Mouse (Mus musculus) hindbrain, embryonic 10.5 days (tissue): ENCODE results near the gene Mrpl33. TPM values are rescaled to one million over a fixed set of nuclear protein-coding genes. Genes with fewer than 3 reads are reported as not detected.

Experiments used
- DNase-seq: peaks from one replicate; pipeline ENCODE4 v3.0.0-alpha.2; 2017; ENCODE audit warnings: low spot score
- H3K27ac ChIP-seq: fragments of 300-500 bp; sonication (generic); 2 replicates; pipeline ENCODE4 v1.5.1; 2016; ENCODE audit warnings: mild to moderate bottlenecking, moderate library complexity
- H3K27me3 ChIP-seq: fragments of 300-500 bp; sonication (generic); 2 replicates; pipeline ENCODE4 v1.6.1; 2016; ENCODE audit warnings: mild to moderate bottlenecking; ENCODE audit not compliant: poor library complexity, insufficient read depth, severe bottlenecking
- H3K36me3 ChIP-seq: fragments of 300-500 bp; sonication (generic); 2 replicates; pipeline ENCODE4 v1.6.1; 2016; ENCODE audit warnings: mild to moderate bottlenecking, moderate library complexity
- H3K4me1 ChIP-seq: fragments of 300-500 bp; sonication (generic); replicated peaks from 2 replicates; pipeline ENCODE4 v1.6.1; 2016; ENCODE audit warnings: mild to moderate bottlenecking
- H3K4me3 ChIP-seq: fragments of 300-500 bp; sonication (generic); 2 replicates; pipeline ENCODE4 v1.5.1; 2016; ENCODE audit warnings: mild to moderate bottlenecking, moderate library complexity
- H3K9me3 ChIP-seq: fragments of 300-500 bp; sonication (generic); 2 replicates; pipeline ENCODE4 v1.6.1; 2016; ENCODE audit warnings: mild to moderate bottlenecking, moderate library complexity
- WGBS: fragments of 180-500 bp; shearing (Covaris S2); methylation state at CpG from one replicate; pipeline ENCODE4 v1.1.7; 2016; 5-methylcytosine and 5-hydroxymethylcytosine counted together
- polyA plus RNA-seq: library from polyadenylated mRNA; unstranded; fragments of >200 nt; fragmentation: Nextera tagmentation; extraction: Ambion mirVana; gene quantifications from 2 replicates; pipeline ENCODE4 v1.2.1, GENCODE M21; 2016

The Mrpl33 gene
- polyA plus RNA-seq, 1 experiment from 2014 or later = 240 TPM

DNA sequence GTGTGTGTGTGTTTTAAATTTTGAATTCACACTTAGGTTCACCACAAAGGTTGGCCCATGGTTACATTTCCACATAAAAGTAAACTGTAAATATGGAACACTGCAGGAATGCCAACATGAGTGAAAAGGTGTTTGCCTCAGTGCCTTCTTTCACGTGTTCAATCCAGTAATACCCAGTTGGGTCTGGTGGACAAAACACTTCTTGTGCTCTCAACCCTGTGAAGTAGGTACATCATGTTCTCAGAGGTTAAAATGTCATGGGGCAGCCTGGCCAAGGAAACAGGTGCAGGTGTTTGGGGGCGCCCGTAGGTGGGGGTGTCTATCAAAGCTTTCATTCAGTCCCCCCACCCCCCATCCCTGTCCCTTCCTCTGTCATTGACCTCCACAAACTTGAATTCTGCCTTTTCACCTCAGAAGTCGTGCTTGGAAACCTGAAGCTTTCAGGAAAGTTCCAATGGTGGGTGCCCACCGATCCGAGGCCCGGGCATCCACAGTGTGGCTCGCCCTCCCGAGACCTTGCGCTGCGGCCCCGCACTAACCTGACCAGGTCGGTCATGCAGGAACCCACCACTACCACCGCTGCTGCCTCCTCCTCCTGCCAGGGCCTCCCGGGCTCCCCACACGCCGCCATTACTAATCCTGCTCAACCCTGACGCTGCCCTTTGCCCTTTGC lies 100.4 kb downstream of the Mrpl33 start, which contains the start of gene Rbks:
Gene Rbks, minus strand, starts transcription at position 657 of the 673 bp plus-strand sequence.
- Histone ChIP-seq H3K4me1 (peaks cover 8% of the 10 kb centered on the region), H3K9me3 (no peaks in the 10 kb centered on the region), H3K27me3 (no peaks in the 10 kb centered on the region), H3K36me3 (no peaks in the 10 kb centered on the region), H3K27ac (peak within 1 kb of the TSS; percentile 94), H3K4me3 (peak within 1 kb of the TSS; percentile 82)
- 9% methylated on average over 18 of the region's 18 CpGs for WGBS
- DNase-seq = no peak

DNA sequence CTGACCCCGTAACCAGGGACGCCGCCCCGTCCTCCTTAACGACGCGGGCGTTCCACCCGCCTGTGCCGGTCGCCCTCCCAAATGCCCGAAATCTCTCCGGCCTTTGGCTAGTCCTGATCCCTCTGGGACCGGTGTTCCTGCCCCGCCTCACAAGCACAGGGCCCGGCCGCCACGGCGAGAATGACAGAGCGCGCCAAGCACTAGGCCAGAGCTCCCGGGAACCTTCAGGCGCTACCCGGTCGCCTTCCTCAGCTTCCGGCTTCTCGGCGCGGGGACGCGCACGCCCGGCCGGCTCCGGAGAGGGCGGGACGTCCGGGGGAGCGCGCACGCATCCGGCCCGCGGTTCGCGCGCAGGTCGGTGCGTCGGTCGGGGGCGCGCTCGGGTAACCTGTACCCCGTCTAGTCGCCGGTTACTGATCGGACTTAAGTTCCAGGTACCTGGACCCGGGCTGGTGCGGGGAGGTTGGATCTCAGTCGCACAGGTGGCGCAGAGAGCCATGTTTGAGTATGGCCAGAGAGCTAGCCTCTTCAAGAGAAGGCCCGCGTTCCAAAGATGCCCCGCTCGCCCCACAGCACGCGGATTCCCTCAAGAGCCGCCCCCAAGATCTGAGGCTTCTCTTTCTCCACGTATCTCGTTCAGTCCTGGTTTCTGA lies 101.0 kb downstream of the Mrpl33 start, which contains the start of gene Babam2:
Gene Babam2, plus strand, starts transcription at position 41 of the 653 bp plus-strand sequence.
- WGBS = under 1% methylated on average over 71 of the region's 71 CpGs
- H3K27me3 ChIP-seq = no peaks in the 10 kb centered on the region
- H3K4me1 ChIP-seq = peaks cover 8% of the 10 kb centered on the region
- H3K36me3 ChIP-seq = 0 out of 2 replicates have a peak, but pooled peaks cover 3% of the 10 kb centered on the region
- DNase-seq = peak; percentile 93
- H3K4me3 ChIP-seq = peak within 1 kb of the TSS; percentile 82
- no peaks in the 10 kb centered on the region for H3K9me3 ChIP-seq
- H3K27ac ChIP-seq = peak within 1 kb of the TSS; percentile 94

DNA sequence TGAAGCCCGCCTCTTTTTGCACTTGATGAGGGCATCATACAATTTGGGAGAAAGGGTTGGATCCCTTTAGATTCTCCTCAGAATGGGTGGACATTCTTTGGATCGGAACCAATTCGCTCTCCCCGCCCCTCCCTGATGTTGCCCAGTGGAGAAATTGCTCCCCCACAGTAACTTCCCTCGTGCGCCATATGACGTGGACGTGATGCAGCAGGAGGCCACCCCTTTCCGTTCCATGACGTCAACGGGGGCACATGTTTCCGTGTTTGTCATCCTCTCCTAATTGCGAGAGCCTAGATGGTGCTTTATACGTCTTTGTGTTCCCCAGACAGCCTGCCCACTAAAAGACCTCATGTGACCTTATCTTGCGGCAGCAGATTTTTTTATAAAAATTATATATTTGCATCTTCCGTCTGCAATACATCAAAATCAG lies 101.6 kb downstream of the Mrpl33 start:
- WGBS = 7% methylated on average over 16 of the region's 16 CpGs
- Histone ChIP-seq H3K9me3 (no peaks in the 10 kb centered on the region), H3K4me3 (peak overlapping the region; percentile 82), H3K36me3 (0 out of 2 replicates have a peak, but pooled peaks cover 5% of the 10 kb centered on the region), H3K4me1 (peaks cover 8% of the 10 kb centered on the region), H3K27ac (peak overlapping the region; percentile 94), H3K27me3 (no peaks in the 10 kb centered on the region)
- peak; percentile 73 for DNase-seq

DNA sequence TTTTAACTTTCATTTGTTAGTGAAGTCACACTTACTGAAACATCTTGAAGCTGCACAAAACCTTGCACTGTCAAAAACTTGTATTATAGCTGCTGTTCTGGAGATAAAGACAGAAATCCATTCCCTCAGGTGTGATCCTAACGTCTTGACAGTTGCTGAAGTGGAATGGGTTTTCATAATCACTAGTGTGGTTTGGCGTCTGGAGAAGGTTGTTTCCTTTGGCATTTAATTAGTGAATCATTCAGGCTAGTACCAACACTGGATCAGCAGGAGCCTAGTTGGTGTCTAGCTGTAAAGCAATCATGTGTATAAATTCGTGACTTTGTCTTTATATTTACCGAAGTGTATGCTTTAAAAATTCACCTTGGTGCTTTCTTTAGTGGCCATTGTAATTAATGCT lies 102.2 kb downstream of the Mrpl33 start:
- DNase-seq = no peak
- Histone ChIP-seq H3K36me3 (0 out of 2 replicates have a peak, but pooled peaks cover 10% of the 10 kb centered on the region), H3K9me3 (no peaks in the 10 kb centered on the region), H3K4me1 (peaks cover 8% of the 10 kb centered on the region), H3K27ac (no peak overlapping the region), H3K4me3 (no peak overlapping the region), H3K27me3 (no peaks in the 10 kb centered on the region)
- WGBS = 68% methylated on average over 4 of the region's 4 CpGs

DNA sequence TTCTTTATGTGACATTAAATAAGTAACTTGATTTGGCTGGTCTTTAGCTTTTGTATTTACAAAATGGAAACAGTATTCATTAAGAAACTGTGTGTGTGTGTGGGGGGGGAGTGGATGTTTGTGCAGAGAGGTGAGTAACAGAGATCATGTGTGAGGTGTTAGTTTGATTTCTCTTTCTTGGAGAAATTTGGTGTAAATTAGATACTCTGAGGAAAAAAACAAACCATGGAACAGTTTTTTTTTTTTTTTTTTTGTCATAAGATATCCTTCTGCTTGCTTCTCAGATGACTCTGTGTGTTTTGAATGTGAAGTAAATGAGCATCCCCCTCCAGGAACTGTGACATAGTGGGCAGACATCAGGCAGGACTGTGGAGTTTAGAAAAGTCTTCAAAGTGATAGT lies 102.7 kb downstream of the Mrpl33 start:
- Histone ChIP-seq H3K27ac (no peak overlapping the region), H3K9me3 (no peaks in the 10 kb centered on the region), H3K36me3 (0 out of 2 replicates have a peak, but pooled peaks cover 12% of the 10 kb centered on the region), H3K4me1 (peaks cover 8% of the 10 kb centered on the region), H3K27me3 (no peaks in the 10 kb centered on the region), H3K4me3 (no peak overlapping the region)
- DNase-seq = no peak

DNA sequence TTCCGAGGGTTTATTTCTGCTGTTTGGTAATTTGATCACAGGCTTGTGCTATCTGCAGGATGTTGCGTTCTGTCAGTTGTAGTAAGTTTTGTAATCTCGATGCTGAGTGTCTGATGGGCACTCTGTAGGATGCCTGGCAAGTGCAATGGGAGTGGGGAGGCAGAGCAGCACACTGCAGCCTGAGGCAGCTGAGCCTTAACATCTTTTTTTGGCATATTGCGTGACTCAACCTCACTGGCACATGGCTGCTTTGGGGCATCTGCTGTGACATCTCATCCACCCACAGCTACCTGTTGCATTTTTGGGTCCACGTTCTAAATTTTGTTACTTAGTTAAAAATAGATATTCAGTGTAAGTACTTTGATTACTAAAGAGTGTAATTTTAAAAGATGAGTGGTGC lies 108.2 kb downstream of the Mrpl33 start:
- H3K4me1 ChIP-seq = no peaks in the 10 kb centered on the region
- WGBS = 91% methylated on average over 5 of the region's 5 CpGs

DNA sequence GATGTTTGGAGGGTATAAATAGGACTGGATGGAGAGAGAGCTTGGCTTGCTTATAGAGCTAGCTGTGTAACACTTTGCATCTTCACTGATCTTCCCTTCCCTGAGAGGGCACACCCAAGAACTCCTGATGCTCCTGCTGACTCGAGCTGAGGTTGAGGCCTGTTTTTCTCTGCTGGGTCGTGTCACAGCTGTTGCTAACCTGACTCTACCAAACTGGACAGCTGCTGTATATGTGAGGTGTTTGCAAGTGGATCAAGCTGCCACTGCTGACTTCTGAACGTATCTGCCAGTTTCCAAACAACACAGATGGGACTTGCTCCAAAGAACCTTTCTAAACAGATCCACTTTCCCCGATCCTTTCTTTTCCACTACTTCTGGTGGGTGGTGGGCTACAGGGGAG lies 110.1 kb downstream of the Mrpl33 start:
- H3K27ac ChIP-seq = no peak overlapping the region
- WGBS = 85% methylated on average over 4 of the region's 4 CpGs
- DNase-seq = no peak

More for the DNA sequence above, 108.2 kb downstream of the Mrpl33 start:
- Histone ChIP-seq H3K9me3 (no peaks in the 10 kb centered on the region), H3K27me3 (no peaks in the 10 kb centered on the region), H3K36me3 (0 out of 2 replicates have a peak, but pooled peaks cover 21% of the 10 kb centered on the region), H3K27ac (no peak overlapping the region), H3K4me3 (no peak overlapping the region)
- no peak for DNase-seq

DNA sequence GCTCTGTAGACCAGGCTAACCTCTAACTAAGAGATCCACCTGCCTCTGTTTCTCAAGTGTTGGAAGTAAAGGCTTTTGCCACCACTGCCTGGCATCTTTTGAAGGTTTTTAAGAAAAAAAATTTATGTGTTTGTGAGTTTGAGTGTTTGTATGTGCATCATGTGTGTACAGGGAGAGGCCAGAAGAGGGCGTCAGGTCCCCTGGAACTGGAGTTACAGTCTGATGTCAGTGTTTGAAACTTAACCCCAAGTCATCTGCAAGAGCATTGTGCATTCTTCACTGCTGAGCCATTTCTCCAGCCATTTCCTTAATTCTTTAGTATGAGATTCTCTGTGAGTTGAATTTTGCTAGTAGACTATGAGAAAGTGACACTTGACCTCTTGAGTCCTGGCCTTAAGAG lies 112.7 kb downstream of the Mrpl33 start:
- Histone ChIP-seq H3K9me3 (no peaks in the 10 kb centered on the region), H3K4me1 (no peaks in the 10 kb centered on the region), H3K27me3 (no peaks in the 10 kb centered on the region), H3K27ac (no peak overlapping the region), H3K4me3 (no peak overlapping the region), H3K36me3 (0 out of 2 replicates have a peak, but pooled peaks cover 10% of the 10 kb centered on the region)
- WGBS = 64% methylated on average over 1 of the region's 1 CpGs
- no peak for DNase-seq

More for the DNA sequence above, 110.1 kb downstream of the Mrpl33 start:
- Histone ChIP-seq H3K4me1 (no peaks in the 10 kb centered on the region), H3K27me3 (no peaks in the 10 kb centered on the region), H3K4me3 (no peak overlapping the region), H3K9me3 (no peaks in the 10 kb centered on the region), H3K36me3 (0 out of 2 replicates have a peak, but pooled peaks cover 21% of the 10 kb centered on the region)

DNA sequence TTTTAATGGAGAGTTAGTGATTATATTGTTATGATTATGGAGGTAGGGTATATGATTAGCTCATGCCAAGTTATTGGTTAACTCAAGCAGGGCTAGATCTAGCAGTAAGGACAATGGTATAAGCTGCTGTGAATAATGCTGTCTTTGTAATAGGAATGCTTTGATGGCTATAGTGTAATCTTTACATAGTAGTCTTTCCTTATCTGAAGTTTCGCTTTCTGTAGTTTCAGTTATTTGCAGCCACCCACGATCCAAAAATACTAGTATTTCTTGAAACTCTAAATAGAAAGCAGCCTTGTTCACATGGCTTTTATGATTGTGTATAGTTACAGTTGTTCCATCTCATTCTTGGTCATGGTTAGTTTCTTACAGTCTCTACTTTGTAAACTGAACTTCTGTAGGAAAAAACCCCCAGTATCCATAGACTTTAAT lies 116.6 kb downstream of the Mrpl33 start:
- H3K27ac ChIP-seq = no peak overlapping the region
- DNase-seq = no peak
- H3K36me3 ChIP-seq = 0 out of 2 replicates have a peak, but pooled peaks cover 6% of the 10 kb centered on the region
- H3K4me3 ChIP-seq = no peak overlapping the region
- H3K4me1 ChIP-seq = peaks cover 5% of the 10 kb centered on the region; the same call in 1 of the 2 replicates
- WGBS = 86% methylated on average over 2 of the region's 2 CpGs
- no peaks in the 10 kb centered on the region for H3K27me3 ChIP-seq
- no peaks in the 10 kb centered on the region for H3K9me3 ChIP-seq

DNA sequence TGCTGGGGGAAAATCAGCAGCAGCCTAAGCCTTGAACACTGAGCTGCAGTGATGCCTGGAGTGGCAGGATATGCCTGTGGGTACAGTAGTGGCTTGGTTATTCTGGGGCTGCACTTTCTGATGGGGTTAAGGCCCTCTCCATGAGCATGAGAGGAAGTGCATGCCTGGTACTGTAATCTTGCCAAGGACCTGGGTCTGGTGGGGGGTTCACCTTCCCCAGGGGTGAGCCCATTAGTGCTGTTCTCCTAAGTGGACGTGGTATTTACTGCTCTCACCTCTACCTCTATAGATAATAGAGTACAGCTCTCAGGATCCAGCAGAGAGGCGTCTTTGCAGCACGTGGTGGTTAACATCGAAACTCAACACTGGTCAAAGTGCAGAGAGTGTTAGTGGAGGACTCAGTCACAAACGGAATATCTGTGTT lies 117.1 kb downstream of the Mrpl33 start:
- Histone ChIP-seq H3K27me3 (no peaks in the 10 kb centered on the region), H3K9me3 (no peaks in the 10 kb centered on the region), H3K4me3 (no peak overlapping the region), H3K27ac (no peak overlapping the region), H3K36me3 (0 out of 2 replicates have a peak, but pooled peaks cover 6% of the 10 kb centered on the region), H3K4me1 (peaks cover 5% of the 10 kb centered on the region; the same call in 1 of the 2 replicates)
- 85% methylated on average over 5 of the region's 5 CpGs for WGBS
- DNase-seq = no peak
